Mouse (Mus musculus): ENCODE measurements around the gene Bloc1s2.
"Not testable (repeated sequence)": the region's sequence is repeated elsewhere in the genome, so short reads cannot be mapped to it uniquely, and the experiment has no call there.

The Bloc1s2 gene

GRCm38 (mm10) chr19:44121137-44121536 is 25.1 kb downstream of the Bloc1s2 start:
- no peak for DNase-seq

GRCm38 (mm10) chr19:44120686-44121085 is 25.6 kb downstream of the Bloc1s2 start:
- not testable (repeated sequence) for DNase-seq

- no peak for DNase-seq
These were observed 28.5 kb downstream of the Bloc1s2 start for GRCm38 (mm10) chr19:44117793-44118192.

GRCm38 (mm10) chr19:44111706-44112105 is 34.5 kb downstream of the Bloc1s2 start:
- peak; percentile 33 for DNase-seq

- DNase-seq = no peak
These were observed 35.9 kb downstream of the Bloc1s2 start for GRCm38 (mm10) chr19:44110356-44110755.

- DNase-seq = no peak
These were observed 37.2 kb downstream of the Bloc1s2 start for GRCm38 (mm10) chr19:44108996-44109395.

GRCm38 (mm10) chr19:44107661-44108521 is 38.4 kb downstream of the Bloc1s2 start:
- peak; percentile 17 for DNase-seq

- peak; percentile 100 for DNase-seq
These were observed 39.2 kb downstream of the Bloc1s2 start, which contains the start of gene Chuk for GRCm38 (mm10) chr19:44106831-44107660. TSS of gene Chuk (minus strand) at chr19:44107480.

GRCm38 (mm10) chr19:44104393-44104792 is 41.9 kb downstream of the Bloc1s2 start:
- no peak for DNase-seq

- no peak for DNase-seq
These were observed 43.2 kb downstream of the Bloc1s2 start for GRCm38 (mm10) chr19:44103001-44103400.

GRCm38 (mm10) chr19:44100840-44101239 is 45.4 kb downstream of the Bloc1s2 start:
- DNase-seq = no peak
